Mouse (Mus musculus) heart, embryonic 11.5 days (tissue): ENCODE measurements around the gene Hfe2. TPM values are rescaled to one million over a fixed set of nuclear protein-coding genes. Genes with fewer than 3 reads are reported as not detected.

Experiments used
- ATAC-seq: fragments of 200-750 bp; cut with Nextera tagmentation; replicated peaks from 2 replicates; pipeline ENCODE4 v1.8.0; 2017; ENCODE audit warnings: moderate library complexity; ENCODE audit not compliant: insufficient number of reproducible peaks, low FRiP score, low TSS enrichment
- H3K27ac ChIP-seq: fragments of 300-500 bp; sonication (generic); 2 replicates; pipeline ENCODE4 v1.5.1; 2014; ENCODE audit warnings: mild to moderate bottlenecking, low read depth, low read length
- H3K27me3 ChIP-seq: fragments of 300-500 bp; sonication (generic); 2 replicates; pipeline ENCODE4 v1.6.1; 2014; ENCODE audit warnings: mild to moderate bottlenecking, low read length, mixed read lengths; ENCODE audit not compliant: control insufficient read depth, insufficient read depth
- H3K36me3 ChIP-seq: fragments of 300-500 bp; sonication (generic); 2 replicates; pipeline ENCODE4 v1.6.1; 2014; ENCODE audit warnings: mild to moderate bottlenecking, low read length, moderate library complexity, mixed read lengths; ENCODE audit not compliant: control insufficient read depth, insufficient read depth
- H3K4me1 ChIP-seq: fragments of 300-500 bp; sonication (generic); 2 replicates; pipeline ENCODE4 v1.6.1; 2014; ENCODE audit warnings: low read length; ENCODE audit not compliant: control insufficient read depth, insufficient read depth
- H3K4me2 ChIP-seq: fragments of 300-500 bp; sonication (generic); 2 replicates; pipeline ENCODE4 v1.6.1; 2014; ENCODE audit warnings: mild to moderate bottlenecking, moderate library complexity
- H3K4me3 ChIP-seq: fragments of 300-500 bp; sonication (generic); 2 replicates; pipeline ENCODE4 v1.5.1; 2014; ENCODE audit warnings: low read depth, low read length
- H3K9ac ChIP-seq: fragments of 300-500 bp; sonication (generic); 2 replicates; pipeline ENCODE4 v1.6.1; 2014; ENCODE audit warnings: mild to moderate bottlenecking, low read depth, low read length, moderate library complexity
- H3K9me3 ChIP-seq: fragments of 300-500 bp; sonication (generic); replicated peaks from 2 replicates; pipeline ENCODE4 v1.6.1; 2016; ENCODE audit warnings: low read length; ENCODE audit not compliant: control insufficient read depth
- WGBS: fragments of 180-500 bp; shearing (Covaris S2); extraction: QIAGEN DNeasy Blood & Tissue Kit; methylation state at CpG from one replicate; pipeline ENCODE4 v1.1.7; 2014; ENCODE audit not compliant: insufficient replicate concordance; 5-methylcytosine and 5-hydroxymethylcytosine counted together
- polyA plus RNA-seq: library from polyadenylated mRNA; unstranded; fragments of >200 nt; fragmentation: Nextera tagmentation; extraction: Ambion mirVana; gene quantifications from 2 replicates; pipeline ENCODE4 v1.2.1, GENCODE M21; 2014

Hfe2 gene
- polyA plus RNA-seq, 1 experiment from 2014 or later: 7.4 TPM

DNA sequence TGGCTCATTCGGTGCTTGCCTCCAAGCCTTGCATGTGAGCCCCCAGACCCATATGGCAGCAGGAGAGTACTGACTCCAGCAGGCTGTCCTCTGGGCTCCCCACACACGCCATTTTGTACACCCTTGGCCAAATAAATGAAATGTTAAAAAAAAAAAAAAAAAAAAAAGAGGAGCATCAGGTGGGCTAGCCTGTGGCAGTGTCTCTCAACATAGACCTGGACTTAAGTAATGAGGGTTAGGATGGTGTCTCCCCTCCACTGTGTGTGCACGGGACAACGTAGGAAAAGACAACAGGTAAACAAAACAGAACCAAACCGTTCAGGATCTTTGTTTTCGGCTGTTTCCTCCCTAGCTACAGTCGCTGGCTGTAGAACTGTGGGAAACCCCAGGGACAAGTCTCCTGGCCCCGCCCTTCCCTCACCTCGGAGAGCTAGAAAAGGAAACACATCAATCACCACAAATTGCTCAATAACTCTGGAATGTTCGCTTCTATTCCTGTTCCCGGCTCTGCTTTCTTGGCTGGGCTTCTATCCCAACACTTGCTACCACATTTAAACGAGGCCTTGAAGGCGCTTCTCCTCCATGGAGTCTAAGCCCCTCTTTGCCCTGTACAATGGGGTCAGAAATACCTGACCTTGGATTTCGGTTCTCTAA is 51.2 kb downstream of the Hfe2 start:
- H3K27me3 ChIP-seq: no peaks in the 10 kb centered on the region
- peak overlapping the region; percentile 63 for H3K9ac ChIP-seq
- H3K9me3 ChIP-seq: no peaks in the 10 kb centered on the region
- ATAC-seq: no peak
- H3K4me3 ChIP-seq: peak overlapping the region; percentile 28
- WGBS: 39% methylated on average over 14 of the region's 14 CpGs
- H3K27ac ChIP-seq: peak overlapping the region; percentile 98
- H3K4me2 ChIP-seq: peak overlapping the region; percentile 51
- H3K36me3 ChIP-seq: no peaks in the 10 kb centered on the region
- peaks cover 59% of the 10 kb centered on the region for H3K4me1 ChIP-seq

DNA sequence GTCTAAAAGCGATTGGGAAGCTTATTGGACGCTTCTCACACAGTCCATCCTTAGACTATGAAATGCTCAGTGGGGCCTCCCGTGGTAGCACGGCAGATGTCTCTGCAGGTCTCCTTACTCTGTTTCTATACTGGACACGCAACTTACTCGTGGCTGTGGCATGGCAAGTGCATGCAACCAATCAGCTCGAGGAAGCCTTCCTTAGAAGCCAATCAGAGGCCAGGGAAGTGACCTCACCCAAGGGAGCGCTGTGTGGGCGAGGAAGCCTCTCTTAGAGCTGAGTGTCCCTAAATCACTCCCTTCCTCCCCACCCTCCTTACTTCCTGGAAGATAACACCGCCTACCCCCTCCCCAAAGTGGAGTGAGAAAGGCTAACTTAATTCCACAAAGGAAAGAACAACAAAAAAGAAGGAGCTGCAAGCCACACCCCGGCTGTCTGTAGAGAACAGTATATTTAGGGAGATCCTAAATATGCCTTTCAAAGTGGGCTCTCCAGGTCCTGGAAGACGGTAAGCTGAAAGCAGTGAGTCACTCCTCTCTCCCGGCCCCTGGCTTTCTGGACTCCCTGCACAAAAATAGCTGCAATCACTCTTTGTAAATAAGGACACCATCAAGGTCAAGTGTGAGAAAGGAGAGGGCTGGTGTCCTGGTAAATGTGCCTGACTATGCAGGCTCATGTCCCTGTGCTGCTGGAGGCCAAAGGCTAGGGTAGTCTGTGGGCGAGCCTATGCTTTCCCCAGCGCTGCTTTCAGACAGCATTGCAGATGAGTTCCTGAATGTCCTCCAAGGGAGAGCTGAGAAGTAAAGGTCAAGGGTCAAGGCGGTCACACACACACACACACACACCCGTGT is 51.9 kb downstream of the Hfe2 start, which contains the start of gene Gm16253:
Gene Gm16253, plus strand, starts transcription at position 295 of the 852 bp plus-strand sequence.
- no peaks in the 10 kb centered on the region for H3K9me3 ChIP-seq
- no peaks in the 10 kb centered on the region for H3K27me3 ChIP-seq
- peak within 1 kb of the TSS; percentile 28 for H3K4me3 ChIP-seq
- 12% methylated on average over 17 of the region's 17 CpGs for WGBS
- H3K9ac ChIP-seq: peak within 1 kb of the TSS; percentile 63
- peak within 1 kb of the TSS; percentile 51 for H3K4me2 ChIP-seq
- H3K4me1 ChIP-seq: peaks cover 56% of the 10 kb centered on the region
- H3K27ac ChIP-seq: peak within 1 kb of the TSS; percentile 98
- ATAC-seq: peak; percentile 89
- no peaks in the 10 kb centered on the region for H3K36me3 ChIP-seq

DNA sequence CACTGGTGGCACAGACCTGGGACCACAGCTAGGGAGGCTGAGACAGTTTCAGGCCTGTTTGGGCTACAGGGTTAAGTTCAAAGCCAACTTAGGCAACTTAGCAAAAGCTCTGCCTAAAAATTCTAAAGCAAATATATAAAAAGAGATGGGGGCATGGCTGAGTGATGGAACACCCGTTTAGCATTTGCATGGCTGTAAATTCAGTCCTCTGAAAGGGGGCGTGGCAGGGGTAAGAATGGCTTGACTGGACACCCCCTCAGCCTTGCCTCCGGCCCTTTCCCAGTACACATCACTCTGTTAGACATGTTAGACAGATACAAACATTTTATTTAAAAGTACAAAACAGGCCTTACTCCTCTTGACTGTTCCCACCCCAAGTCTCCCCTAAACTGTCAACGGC is 52.6 kb downstream of the Hfe2 start:
- Histone ChIP-seq H3K4me3 (no peak overlapping the region; the same call in 1 of the 2 replicates), H3K4me2 (peak overlapping the region; percentile 51), H3K9me3 (no peaks in the 10 kb centered on the region), H3K36me3 (no peaks in the 10 kb centered on the region), H3K4me1 (peaks cover 55% of the 10 kb centered on the region), H3K9ac (peak overlapping the region; percentile 63), H3K27ac (peak overlapping the region; percentile 98), H3K27me3 (no peaks in the 10 kb centered on the region)
- 74% methylated on average over 4 of the region's 4 CpGs for WGBS
- ATAC-seq: no peak

Other genes starting within 250 kb of the Hfe2 start
- 0.89 and 1.3 TPM in 2 replicates for gene Fcgr1, start 231.2 kb upstream of the Hfe2 start, polyA plus RNA-seq
- 0.43 TPM in 1 of 2 replicates, not detected in the other for gene BC107364, start 72.9 kb upstream of the Hfe2 start, polyA plus RNA-seq
- gene Txnip, start 32.8 kb downstream of the Hfe2 start, polyA plus RNA-seq: 106 and 121 TPM in 2 replicates
- 1.2 and 1.5 TPM in 2 replicates for gene Gm16253, start 51.8 kb downstream of the Hfe2 start, polyA plus RNA-seq
- 21.4 and 23.8 TPM in 2 replicates for gene Polr3gl, start 69.0 kb downstream of the Hfe2 start, polyA plus RNA-seq
- gene Ankrd34a, start 71.5 kb downstream of the Hfe2 start, polyA plus RNA-seq: 9.0 TPM in 2 replicates
- 6.4 and 6.7 TPM in 2 replicates for gene Lix1l, start 76.0 kb downstream of the Hfe2 start, polyA plus RNA-seq
- gene Rbm8a, start 104.8 kb downstream of the Hfe2 start, polyA plus RNA-seq: 124 TPM in 2 replicates
- gene Pex11b, start 110.2 kb downstream of the Hfe2 start, polyA plus RNA-seq: 37.4 and 37.7 TPM in 2 replicates
- gene Gm42957, start 110.3 kb downstream of the Hfe2 start, polyA plus RNA-seq: not detected in 2 replicates
- gene Itga10, start 120.4 kb downstream of the Hfe2 start, polyA plus RNA-seq: 0.54 and 0.83 TPM in 2 replicates
- gene Ankrd35, start 145.0 kb downstream of the Hfe2 start, polyA plus RNA-seq: 0.15 and 0.33 TPM in 2 replicates
- 26.9 and 30.2 TPM in 2 replicates for gene Pias3, start 171.2 kb downstream of the Hfe2 start, polyA plus RNA-seq
- 7.4 and 9.3 TPM in 2 replicates for gene Nudt17, start 183.4 kb downstream of the Hfe2 start, polyA plus RNA-seq
- gene Polr3c, start 202.5 kb downstream of the Hfe2 start, polyA plus RNA-seq: 31.4 and 32.7 TPM in 2 replicates
- 53.9 and 56.1 TPM in 2 replicates for gene Rnf115, start 202.5 kb downstream of the Hfe2 start, polyA plus RNA-seq